Mouse (Mus musculus) B cell, adult 67 days (primary cell): ENCODE data around the gene Vmn1r205. TPM values are rescaled to one million over a fixed set of nuclear protein-coding genes. Genes with fewer than 3 reads are reported as not detected.

ENCODE experiments used
- total RNA-seq, 2 experiments: library from RNA; stranded (reverse); gene quantifications; 4 replicates each; pipeline ENCODE4 v1.2.4; 2023

The Vmn1r205 gene
- not detected for total RNA-seq

GRCm38 (mm10) chr13:22592900-22593299, at the start of gene Vmn1r205:
TSS of gene Vmn1r205 (minus strand) at chr13:22593000.

GRCm38 (mm10) chr13:22624151-22624550, 31.4 kb upstream of the Vmn1r205 start, which contains the start of gene Vmn1r206:
TSS of gene Vmn1r206 (minus strand) at chr13:22624251.

GRCm38 (mm10) chr13:22552898-22553297, 39.9 kb downstream of the Vmn1r205 start, which contains the start of gene Vmn1r204:
TSS of gene Vmn1r204 (plus strand) at chr13:22553198.

Other genes starting within 250 kb of the Vmn1r205 start
- gene Vmn1r198, start 242.6 kb downstream of the Vmn1r205 start, total RNA-seq, result not detected
- not detected for gene Vmn1r199, start 213.2 kb downstream of the Vmn1r205 start, total RNA-seq
- gene Vmn1r200, start 202.6 kb downstream of the Vmn1r205 start, total RNA-seq, result not detected
- gene Vmn1r201, start 121.1 kb downstream of the Vmn1r205 start, total RNA-seq, result not detected
- gene Vmn1r202, start 87.6 kb downstream of the Vmn1r205 start, total RNA-seq, result under 1 TPM; 0.12 TPM
- gene Vmn1r203, start 74.9 kb downstream of the Vmn1r205 start, total RNA-seq, result not detected
- gene Vmn1r204, start 39.8 kb downstream of the Vmn1r205 start, total RNA-seq, result not detected
- not detected for gene Vmn1r206, start 31.3 kb upstream of the Vmn1r205 start, total RNA-seq
- not detected for gene Vmn1r207-ps, start 136.6 kb upstream of the Vmn1r205 start, total RNA-seq
- gene Vmn1r208, start 184.4 kb upstream of the Vmn1r205 start, total RNA-seq, result not detected
- gene Vmn1r209, start 216.7 kb upstream of the Vmn1r205 start, total RNA-seq, result under 1 TPM in 1 of 2 experiments, not detected in 1; 0.15 TPM
- gene Vmn1r210, start 238.3 kb upstream of the Vmn1r205 start, total RNA-seq, result not detected